Mouse (Mus musculus) embryonic facial prominence, embryonic 14.5 days (tissue): ENCODE data around the gene Acyp1. TPM values are rescaled to one million over a fixed set of nuclear protein-coding genes. Genes with fewer than 3 reads are reported as not detected.
A peak's percentile ranks its signal among the peaks of the same experiment; 100 is the strongest.

Source experiments
- ATAC-seq: fragments of 200-750 bp; cut with Nextera tagmentation; 2 replicates; pipeline ENCODE4 v1.8.0; 2017; ENCODE audit warnings: low read depth, moderate number of reproducible peaks, moderate TSS enrichment
- DNase-seq: peaks from one replicate; pipeline ENCODE4 v3.0.0-alpha.2; 2015; ENCODE audit warnings: low spot score
- H3K27ac ChIP-seq: fragments of 300-500 bp; sonication (generic); replicated peaks from 2 replicates; pipeline ENCODE4 v1.5.1; 2014; ENCODE audit warnings: low read depth, mild to moderate bottlenecking, low read length, moderate library complexity
- H3K27me3 ChIP-seq: fragments of 300-500 bp; sonication (generic); replicated peaks from 2 replicates; pipeline ENCODE4 v1.6.1; 2014; ENCODE audit warnings: low read length; ENCODE audit not compliant: control insufficient read depth, insufficient read depth
- H3K36me3 ChIP-seq: fragments of 300-500 bp; sonication (generic); 2 replicates; pipeline ENCODE4 v1.6.1; 2014; ENCODE audit warnings: low read length, mixed read lengths; ENCODE audit not compliant: control insufficient read depth, insufficient read depth
- H3K4me1 ChIP-seq: fragments of 300-500 bp; sonication (generic); 2 replicates; pipeline ENCODE4 v1.6.1; 2014; ENCODE audit warnings: antibody characterized with exemption, low read length; ENCODE audit not compliant: control insufficient read depth, insufficient read depth
- H3K4me2 ChIP-seq: fragments of 300-500 bp; sonication (generic); 2 replicates; pipeline ENCODE4 v1.6.1; 2014; ENCODE audit warnings: low read depth, mild to moderate bottlenecking, low read length, moderate library complexity, mixed read lengths
- H3K4me3 ChIP-seq: fragments of 300-500 bp; sonication (generic); 2 replicates; pipeline ENCODE4 v1.5.1; 2014; ENCODE audit warnings: low read depth, mild to moderate bottlenecking, low read length
- H3K9ac ChIP-seq: fragments of 300-500 bp; sonication (generic); 2 replicates; pipeline ENCODE4 v1.6.1; 2014; ENCODE audit warnings: low read depth, mild to moderate bottlenecking, low read length, moderate library complexity, mixed read lengths
- H3K9me3 ChIP-seq: fragments of 300-500 bp; sonication (generic); 2 replicates; pipeline ENCODE4 v1.6.1; 2016; ENCODE audit warnings: low read length; ENCODE audit not compliant: control insufficient read depth
- WGBS: fragments of 180-500 bp; shearing (Covaris S2); extraction: QIAGEN DNeasy Blood & Tissue Kit; methylation state at CpG from one replicate; pipeline ENCODE4 v1.1.7; 2014; 5-methylcytosine and 5-hydroxymethylcytosine counted together
- polyA plus RNA-seq: library from polyadenylated mRNA; unstranded; fragments of >200 nt; fragmentation: Nextera tagmentation; extraction: Ambion mirVana; gene quantifications from 2 replicates; pipeline ENCODE4 v1.2.1, GENCODE M21; 2014

Acyp1 gene
- polyA plus RNA-seq, 1 experiment from 2014 or later = 49.1 TPM

DNA sequence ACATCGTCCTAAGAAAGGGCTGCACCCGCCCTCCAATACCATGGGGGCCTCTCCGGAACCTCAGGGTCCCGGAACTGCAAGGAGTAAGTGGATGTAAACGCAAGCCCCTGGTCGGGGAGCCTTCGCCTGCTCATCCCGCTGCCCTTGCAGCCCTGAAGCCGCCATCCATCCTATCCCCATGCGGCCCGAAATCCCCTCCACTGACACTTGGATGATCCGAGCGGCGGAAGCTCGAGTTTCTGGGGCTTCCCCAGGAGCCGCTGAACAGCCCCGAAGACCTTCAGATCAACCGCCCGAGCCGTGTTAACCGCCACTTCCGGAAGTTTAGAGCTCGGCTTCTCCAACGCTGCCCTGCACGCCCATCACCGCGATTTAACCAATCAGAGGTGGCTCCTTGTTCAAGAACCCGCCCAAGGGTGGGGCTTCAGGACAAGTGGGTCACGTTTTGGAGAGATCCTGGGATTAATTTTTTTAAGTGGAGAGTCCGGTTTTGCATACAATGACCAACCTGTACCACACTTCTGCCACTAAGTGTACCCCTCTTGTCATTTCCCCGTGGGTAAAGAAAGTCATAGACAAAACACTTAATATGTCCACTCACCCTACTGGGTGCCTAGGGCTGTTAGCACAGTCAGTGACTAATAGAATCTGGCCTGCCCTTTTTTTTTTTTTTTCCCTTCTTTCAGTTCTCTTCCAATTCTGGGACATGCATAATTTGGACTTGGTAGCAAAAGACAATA lies 8.0 kb downstream of the Acyp1 start:
- Histone ChIP-seq H3K4me2 (peak overlapping the region; percentile 70), H3K36me3 (0 out of 2 replicates have a peak, but pooled peaks cover under 1% of the 10 kb centered on the region), H3K27me3 (no peaks in the 10 kb centered on the region), H3K9ac (peak overlapping the region; percentile 81), H3K9me3 (no peaks in the 10 kb centered on the region), H3K4me3 (peak overlapping the region; percentile 69), H3K4me1 (no peaks in the 10 kb centered on the region), H3K27ac (peak overlapping the region; percentile 64)
- peak; percentile 99 for ATAC-seq
- DNase-seq = peak; percentile 98
- WGBS = under 1% methylated on average over 23 of the region's 31 CpGs

DNA sequence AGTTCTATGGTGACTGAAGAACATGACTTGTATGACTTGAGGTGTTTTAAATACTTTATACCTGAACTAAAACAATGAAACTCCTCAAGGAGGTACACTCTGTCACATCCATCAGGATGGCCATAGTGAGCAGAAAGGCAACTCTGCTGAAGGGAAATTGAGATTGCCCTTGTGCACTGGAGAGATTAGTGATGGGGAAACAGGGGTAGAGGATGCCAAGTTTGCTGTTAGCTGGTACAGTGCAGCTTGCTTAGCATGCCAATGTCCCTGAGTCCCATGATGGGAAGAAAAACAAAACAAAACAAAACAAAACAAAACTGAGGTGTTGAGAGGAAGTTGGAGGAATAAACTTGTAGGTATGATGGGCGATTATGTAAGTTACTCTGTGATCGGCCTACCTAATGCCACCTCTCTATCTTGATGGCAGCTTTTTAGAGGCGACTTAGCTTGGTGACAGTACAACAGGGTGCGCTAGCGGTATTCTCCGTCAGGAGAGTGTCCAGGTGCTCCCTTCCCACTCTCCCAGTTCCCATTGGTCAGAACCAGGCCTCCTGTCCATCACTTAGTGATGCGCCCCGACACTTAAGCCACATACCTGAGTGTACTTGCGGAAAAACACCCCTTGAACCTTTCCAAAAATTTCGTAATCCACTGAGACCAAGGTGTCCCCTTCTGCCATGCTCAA lies 8.7 kb downstream of the Acyp1 start:
- Histone ChIP-seq H3K4me3 (peak overlapping the region; percentile 69), H3K27ac (peak overlapping the region; percentile 64), H3K36me3 (0 out of 2 replicates have a peak, but pooled peaks cover 2% of the 10 kb centered on the region), H3K27me3 (no peaks in the 10 kb centered on the region), H3K9me3 (no peaks in the 10 kb centered on the region), H3K4me1 (no peaks in the 10 kb centered on the region), H3K9ac (peak overlapping the region; percentile 81), H3K4me2 (peak overlapping the region; percentile 70)
- DNase-seq (no peak), ATAC-seq (no peak)
- 5% methylated on average over 10 of the region's 10 CpGs for WGBS

DNA sequence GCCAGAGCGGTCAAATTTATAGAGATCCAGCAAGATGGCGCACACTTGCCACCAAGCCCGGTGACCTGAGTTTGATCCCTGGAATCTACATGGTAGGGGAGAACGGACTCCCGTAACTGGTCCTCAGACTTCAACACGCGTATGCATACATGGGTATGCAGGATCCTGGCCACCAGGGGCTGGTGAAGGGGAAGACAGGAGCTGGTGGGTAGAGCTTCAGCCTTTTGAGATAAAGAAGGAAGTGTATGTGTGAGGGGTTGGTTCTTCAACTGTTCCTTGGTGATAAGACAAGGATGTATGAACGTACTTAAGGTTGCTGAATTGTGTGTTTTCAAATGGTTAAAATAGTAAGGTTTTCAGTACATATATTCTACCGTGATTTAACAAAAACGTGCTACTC lies 9.3 kb downstream of the Acyp1 start:
- Histone ChIP-seq H3K9ac (no peak overlapping the region), H3K4me1 (no peaks in the 10 kb centered on the region), H3K9me3 (no peaks in the 10 kb centered on the region), H3K4me3 (no peak overlapping the region), H3K4me2 (no peak overlapping the region), H3K36me3 (0 out of 2 replicates have a peak, but pooled peaks cover 2% of the 10 kb centered on the region), H3K27me3 (no peaks in the 10 kb centered on the region), H3K27ac (no peak overlapping the region)
- ATAC-seq = no peak
- WGBS = 96% methylated on average over 10 of the region's 10 CpGs
- no peak for DNase-seq

DNA sequence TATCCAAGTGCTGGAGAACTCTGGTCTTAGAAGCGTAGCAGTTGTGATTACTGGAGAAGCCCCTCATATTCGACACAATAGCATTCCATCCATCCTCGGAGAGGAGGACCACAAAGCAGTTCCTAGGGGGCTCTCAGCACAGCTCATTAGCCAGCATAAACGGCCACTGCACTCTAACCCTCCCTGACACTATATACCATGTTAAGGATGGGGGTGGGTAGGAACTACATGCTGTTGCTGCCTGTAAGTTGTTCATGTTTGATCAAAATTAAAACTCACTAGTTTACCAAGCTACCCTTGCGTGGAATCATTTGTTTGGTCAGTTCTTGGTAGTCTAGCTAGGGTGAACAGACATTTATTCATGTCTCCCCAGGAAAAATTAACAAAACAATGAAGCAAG lies 12.0 kb downstream of the Acyp1 start:
- H3K27me3 ChIP-seq = no peaks in the 10 kb centered on the region
- 78% methylated on average over 5 of the region's 5 CpGs for WGBS
- no peak overlapping the region for H3K27ac ChIP-seq
- peaks cover 4% of the 10 kb centered on the region; the same call in 1 of the 2 replicates for H3K4me1 ChIP-seq
- H3K4me3 ChIP-seq = no peak overlapping the region
- H3K9me3 ChIP-seq = no peaks in the 10 kb centered on the region
- DNase-seq (no peak), ATAC-seq (no peak)
- 0 out of 2 replicates have a peak, but pooled peaks cover 2% of the 10 kb centered on the region for H3K36me3 ChIP-seq
- no peak overlapping the region for H3K4me2 ChIP-seq
- no peak overlapping the region for H3K9ac ChIP-seq

DNA sequence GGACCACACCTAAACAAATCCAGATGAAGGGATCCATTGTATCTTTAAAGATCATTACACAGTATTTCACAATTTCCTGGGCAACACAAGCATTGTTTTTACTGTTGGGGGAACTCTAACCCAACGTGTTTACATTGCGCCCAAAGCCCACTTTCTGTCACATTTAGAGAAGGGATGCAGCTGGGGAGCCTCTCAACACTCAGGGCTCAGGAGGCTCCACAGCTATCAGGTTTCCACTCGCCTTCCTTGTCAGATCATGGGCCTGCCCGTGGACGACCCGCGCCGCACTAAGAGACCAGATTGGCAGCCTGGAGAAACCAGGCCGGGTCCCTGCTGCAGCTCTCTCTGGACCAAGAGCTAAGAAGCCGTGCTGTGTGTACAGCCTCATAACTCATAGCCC lies 14.7 kb downstream of the Acyp1 start:
- H3K27ac ChIP-seq = peak overlapping the region; percentile 61
- H3K27me3 ChIP-seq = no peaks in the 10 kb centered on the region
- no peak overlapping the region for H3K9ac ChIP-seq
- 24% methylated on average over 10 of the region's 10 CpGs for WGBS
- peak; percentile 62 for ATAC-seq
- H3K9me3 ChIP-seq = no peaks in the 10 kb centered on the region
- H3K4me1 ChIP-seq = peaks cover 13% of the 10 kb centered on the region
- 0 out of 2 replicates have a peak, but pooled peaks cover 2% of the 10 kb centered on the region for H3K36me3 ChIP-seq
- DNase-seq = peak; percentile 72
- H3K4me3 ChIP-seq = no peak overlapping the region
- no peak overlapping the region for H3K4me2 ChIP-seq

DNA sequence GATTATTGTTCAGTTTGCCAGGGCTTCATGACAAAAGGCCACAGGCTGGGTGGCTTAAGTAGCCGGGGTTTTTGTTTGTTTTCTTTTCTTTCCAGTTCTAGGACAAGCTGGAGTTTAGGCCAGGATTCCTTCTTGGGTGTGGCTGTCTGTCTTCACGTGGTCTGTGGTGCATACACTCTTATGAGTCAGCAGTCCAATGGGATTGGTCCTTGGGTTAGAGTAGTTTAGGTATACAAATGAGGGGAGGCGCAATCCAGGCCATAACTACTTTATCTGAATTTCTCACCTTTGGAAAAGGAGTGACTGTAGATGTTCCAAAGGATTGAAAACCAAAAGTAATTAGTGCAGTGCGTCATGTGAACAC lies 16.4 kb downstream of the Acyp1 start:
- Histone ChIP-seq H3K36me3 (0 out of 2 replicates have a peak, but pooled peaks cover 2% of the 10 kb centered on the region), H3K4me3 (no peak overlapping the region), H3K27ac (no peak overlapping the region), H3K4me1 (peaks cover 13% of the 10 kb centered on the region), H3K4me2 (no peak overlapping the region), H3K27me3 (no peaks in the 10 kb centered on the region), H3K9me3 (no peaks in the 10 kb centered on the region), H3K9ac (no peak overlapping the region)
- ATAC-seq = no peak
- no peak for DNase-seq
- 67% methylated on average over 4 of the region's 4 CpGs for WGBS

DNA sequence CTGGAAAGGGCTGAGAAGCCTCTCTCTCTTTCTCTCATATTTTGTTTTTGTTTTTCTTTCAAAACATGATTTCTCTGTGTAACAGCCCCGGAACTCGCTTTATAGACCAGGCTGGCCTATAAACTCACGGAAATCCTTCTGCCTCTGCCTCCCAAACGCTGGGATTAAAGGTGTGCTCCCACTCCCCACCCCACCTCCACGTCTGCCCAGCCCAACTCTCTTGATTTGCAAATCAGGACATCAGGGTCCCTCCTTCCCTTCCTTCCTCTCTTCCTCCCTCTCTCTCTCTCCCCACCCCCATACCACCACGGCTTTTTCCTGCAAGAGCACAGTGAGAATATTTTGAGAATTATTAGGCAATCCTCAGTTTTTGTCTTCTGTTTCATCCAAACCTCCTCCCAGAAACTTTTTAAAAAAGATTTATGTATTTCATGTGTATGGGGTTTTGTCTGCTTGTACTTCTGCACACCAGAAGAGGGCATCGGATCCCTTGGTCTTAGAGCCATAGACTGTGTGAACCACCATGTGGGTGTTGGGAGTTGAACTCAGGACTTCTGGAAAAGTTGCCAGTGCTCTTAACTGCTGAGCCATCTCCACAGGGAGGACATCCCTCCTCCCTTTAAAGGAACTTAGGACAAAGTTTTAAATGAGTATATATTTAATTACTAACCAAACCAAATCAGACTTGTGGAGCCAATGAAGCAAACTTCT lies 17.0 kb downstream of the Acyp1 start:
- Histone ChIP-seq H3K4me1 (peaks cover 13% of the 10 kb centered on the region), H3K4me2 (peak overlapping the region; percentile 66; the same call in 1 of the 2 replicates), H3K27me3 (no peaks in the 10 kb centered on the region), H3K36me3 (0 out of 2 replicates have a peak, but pooled peaks cover 2% of the 10 kb centered on the region), H3K4me3 (no peak overlapping the region), H3K9ac (no peak overlapping the region), H3K27ac (no peak overlapping the region), H3K9me3 (no peaks in the 10 kb centered on the region)
- ATAC-seq = no peak
- 81% methylated on average over 7 of the region's 7 CpGs for WGBS
- no peak for DNase-seq

DNA sequence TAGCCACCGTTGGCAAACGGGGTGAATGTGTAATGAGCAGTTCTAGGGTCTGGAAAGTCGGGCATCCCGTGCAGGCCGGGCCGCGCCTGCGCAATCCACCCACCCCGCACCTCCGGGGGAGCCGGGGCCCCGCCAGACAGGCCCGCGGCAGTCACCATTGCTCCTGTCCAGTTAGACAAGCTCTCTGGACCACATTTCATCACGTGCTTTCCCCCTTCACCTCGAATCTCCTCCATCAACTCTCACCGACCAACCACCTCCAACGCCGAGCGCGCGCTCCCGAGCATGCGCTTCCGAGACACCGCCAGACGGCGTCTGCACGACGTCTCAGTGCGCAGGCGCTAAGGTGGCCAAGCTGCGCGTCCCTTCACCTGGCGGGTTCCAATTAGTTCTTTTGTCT lies 17.9 kb downstream of the Acyp1 start, which contains the start of gene Mlh3:
Mlh3 (minus strand) TSS at position 281 of the 400 bp plus-strand sequence.
- peak within 1 kb of the TSS; percentile 90 for H3K27ac ChIP-seq
- H3K36me3 ChIP-seq = 0 out of 2 replicates have a peak, but pooled peaks cover 2% of the 10 kb centered on the region
- ATAC-seq (peak; percentile 89), DNase-seq (peak; percentile 91)
- peak within 1 kb of the TSS; percentile 58 for H3K4me3 ChIP-seq
- 2% methylated on average over 35 of the region's 35 CpGs for WGBS
- H3K27me3 ChIP-seq = no peaks in the 10 kb centered on the region
- H3K4me2 ChIP-seq = peak within 1 kb of the TSS; percentile 66
- peaks cover 16% of the 10 kb centered on the region for H3K4me1 ChIP-seq
- H3K9me3 ChIP-seq = no peaks in the 10 kb centered on the region
- H3K9ac ChIP-seq = peak within 1 kb of the TSS; percentile 74
